Mouse (Mus musculus) stomach, postnatal 0 days (tissue): ENCODE measurements at regions not wholly inside any gene's neighbourhood (a gene's known extent, or its start where the extent isn't known, plus 50 kb on each side); places are given as distances from the start of the nearest gene placed in this dataset.

Source experiments
- CTCF ChIP-seq: IDR thresholded peaks from 2 replicates; pipeline ENCODE4 v1.5.1; 2016; ENCODE audit warnings: antibody characterized with exemption, low read depth, mild to moderate bottlenecking, moderate library complexity
- EP300 ChIP-seq: optimal IDR thresholded peaks from 2 replicates; pipeline ENCODE3; 2016; ENCODE audit warnings: antibody characterized with exemption

- TF ChIP-seq EP300 = no peak
- TF ChIP-seq CTCF = no peak
Observed at GRCm38 (mm10) chr16:93110912-93111311, 285.0 kb upstream of the Runx1 start.
